Mouse (Mus musculus): ENCODE measurements at regions not wholly inside any gene's neighbourhood (a gene's known extent, or its start where the extent isn't known, plus 50 kb on each side); places are given as distances from the start of the nearest gene placed in this dataset.
A peak's percentile ranks its signal among the peaks of the same experiment; 100 is the strongest.

GRCm38 (mm10) chr4:95434543-95434942, 122.8 kb upstream of the Fggy start:
- DNase-seq: no peak

GRCm38 (mm10) chr4:95435080-95435479, 122.2 kb upstream of the Fggy start:
- DNase-seq: no peak

GRCm38 (mm10) chr4:95439834-95440233, 117.5 kb upstream of the Fggy start:
- no peak for DNase-seq

- DNase-seq: no peak
These were observed 113.2 kb upstream of the Fggy start for GRCm38 (mm10) chr4:95443854-95444811.

GRCm38 (mm10) chr4:95450286-95450685, 107.0 kb upstream of the Fggy start:
- DNase-seq: no peak

- no peak for DNase-seq
These were observed 105.5 kb upstream of the Fggy start for GRCm38 (mm10) chr4:95451831-95452230.

- DNase-seq: no peak
These were observed 101.0 kb upstream of the Fggy start for GRCm38 (mm10) chr4:95456318-95456717.

GRCm38 (mm10) chr4:95456943-95457342, 100.4 kb upstream of the Fggy start:
- no peak for DNase-seq

- DNase-seq: no peak
These were observed 94.8 kb upstream of the Fggy start for GRCm38 (mm10) chr4:95462476-95462875.

- DNase-seq: no peak
These were observed 94.1 kb upstream of the Fggy start for GRCm38 (mm10) chr4:95463082-95463825.

GRCm38 (mm10) chr4:95466647-95467046, 90.7 kb upstream of the Fggy start:
- DNase-seq: no peak

- no peak for DNase-seq
These were observed 89.8 kb upstream of the Fggy start for GRCm38 (mm10) chr4:95467526-95467925.

- DNase-seq: no peak
These were observed 82.4 kb upstream of the Fggy start for GRCm38 (mm10) chr4:95474726-95475406.

- DNase-seq: no peak
These were observed 81.1 kb upstream of the Fggy start for GRCm38 (mm10) chr4:95476071-95476724.

- no peak for DNase-seq
These were observed 73.7 kb upstream of the Fggy start for GRCm38 (mm10) chr4:95483571-95483970.

- DNase-seq: no peak
These were observed 70.0 kb upstream of the Fggy start for GRCm38 (mm10) chr4:95487323-95487722.

GRCm38 (mm10) chr4:95487969-95488368, 69.3 kb upstream of the Fggy start:
- no peak for DNase-seq

- no peak for DNase-seq
These were observed 68.2 kb upstream of the Fggy start for GRCm38 (mm10) chr4:95489059-95489458.

- DNase-seq: no peak
These were observed 57.0 kb upstream of the Fggy start for GRCm38 (mm10) chr4:95500265-95500664.

- DNase-seq: no peak
These were observed 56.1 kb upstream of the Fggy start for GRCm38 (mm10) chr4:95501164-95501563.

- DNase-seq: peak; percentile 34
These were observed 50.0 kb upstream of the Fggy start for GRCm38 (mm10) chr4:95507141-95507945.

Measured in right cerebral cortex, postnatal 4 days (tissue).